Mouse (Mus musculus) hindbrain, postnatal 0 days (tissue): ENCODE measurements around the gene Tlcd1. TPM values are rescaled to one million over a fixed set of nuclear protein-coding genes. Genes with fewer than 3 reads are reported as not detected.

ENCODE experiments used
- ATAC-seq: fragments of 200-750 bp; cut with Nextera tagmentation; 2 replicates; pipeline ENCODE4 v1.8.0; 2017; ENCODE audit warnings: mild to moderate bottlenecking, moderate TSS enrichment, moderate library complexity
- DNase-seq: peaks from one replicate; pipeline ENCODE4 v3.0.0-alpha.2; 2015; ENCODE audit warnings: low spot score
- H3K27ac ChIP-seq: fragments of 300-500 bp; sonication (generic); 2 replicates; pipeline ENCODE4 v1.5.1; 2014; ENCODE audit warnings: mild to moderate bottlenecking
- H3K27me3 ChIP-seq: fragments of 300-500 bp; sonication (generic); 2 replicates; pipeline ENCODE4 v1.6.1; 2014; ENCODE audit warnings: low read length, mixed read lengths; ENCODE audit not compliant: insufficient read depth
- H3K36me3 ChIP-seq: fragments of 300-500 bp; sonication (generic); 2 replicates; pipeline ENCODE4 v1.6.1; 2014; ENCODE audit warnings: low read length, mixed read lengths; ENCODE audit not compliant: insufficient read depth
- H3K4me1 ChIP-seq: fragments of 300-500 bp; sonication (generic); 2 replicates; pipeline ENCODE4 v1.6.1; 2014; ENCODE audit warnings: antibody characterized with exemption, low read length, mixed read lengths; ENCODE audit not compliant: insufficient read depth
- H3K4me2 ChIP-seq: fragments of 300-500 bp; sonication (generic); 2 replicates; pipeline ENCODE4 v1.6.1; 2014; ENCODE audit warnings: low read depth, mild to moderate bottlenecking, low read length, moderate library complexity, mixed read lengths
- H3K4me3 ChIP-seq: fragments of 300-500 bp; sonication (generic); 2 replicates; pipeline ENCODE4 v1.5.1; 2014; ENCODE audit warnings: low read length
- H3K9ac ChIP-seq: fragments of 300-500 bp; sonication (generic); replicated peaks from 2 replicates; pipeline ENCODE4 v1.6.1; 2014; ENCODE audit warnings: mild to moderate bottlenecking, low read length, moderate library complexity, mixed read lengths
- H3K9me3 ChIP-seq: fragments of 300-500 bp; sonication (generic); 2 replicates; pipeline ENCODE4 v1.6.1; 2016; ENCODE audit warnings: low read length, mixed read lengths
- CTCF ChIP-seq: IDR thresholded peaks from 2 replicates; pipeline ENCODE4 v1.5.1; 2016; ENCODE audit warnings: antibody characterized with exemption, control low read depth, low read depth
- WGBS: fragments of 180-500 bp; shearing (Covaris S2); extraction: QIAGEN DNeasy Blood & Tissue Kit; methylation state at CpG from one replicate; pipeline ENCODE4 v1.1.7; 2014; 5-methylcytosine and 5-hydroxymethylcytosine counted together
- polyA plus RNA-seq: library from polyadenylated mRNA; unstranded; fragments of >200 nt; fragmentation: Nextera tagmentation; extraction: Ambion mirVana; gene quantifications from 2 replicates; pipeline ENCODE4 v1.2.1, GENCODE M21; 2015
- total RNA-seq: library from RNA; depleted of rRNA; stranded (reverse); fragments of >200 nt; gene quantifications from 2 replicates; pipeline ENCODE4 v1.2.3, GENCODE M21; 2014

The Tlcd1 gene
- total and polyA plus RNA-seq, 2 experiments from 2014 or later = 36.8 to 46.1 TPM

GRCm38 (mm10) chr11:78175771-78176401 is 625 bp upstream of the Tlcd1 start:
- Histone ChIP-seq H3K27ac (peak overlapping the region; percentile 91; the same call in 1 of the 2 replicates), H3K4me1 (peaks cover 9% of the 10 kb centered on the region; the same call in 1 of the 2 replicates)
- no peak for DNase-seq

DNA sequence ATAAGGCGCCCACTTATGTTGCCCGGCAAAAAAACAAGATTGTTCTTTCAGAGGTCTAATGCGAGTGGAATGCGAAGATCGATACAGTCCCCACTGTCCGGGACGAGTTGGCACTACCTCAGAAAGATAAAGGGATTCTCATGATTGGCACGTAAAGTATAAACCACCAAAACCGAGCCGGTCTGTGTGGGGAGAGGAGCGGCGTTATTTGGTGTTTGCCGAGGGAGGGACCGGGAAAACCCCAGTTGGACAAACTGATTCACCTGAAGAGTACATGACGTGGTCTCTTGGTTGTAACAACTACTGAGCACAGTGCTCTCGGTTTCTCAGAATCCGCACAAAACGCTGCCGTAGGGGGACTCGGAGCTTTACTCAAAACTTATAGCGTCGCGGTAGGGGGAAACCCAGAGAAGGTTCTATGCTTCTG is 407 bp downstream of the Tlcd1 start:
- WGBS = 1% methylated on average over 23 of the region's 23 CpGs
- H3K27ac ChIP-seq = peak overlapping the region; percentile 91; the same call in 1 of the 2 replicates
- peak overlapping the region; percentile 59 for H3K4me2 ChIP-seq
- TF ChIP-seq CTCF = no peak
- ATAC-seq = no peak
- H3K27me3 ChIP-seq = no peaks in the 10 kb centered on the region
- no peak for DNase-seq
- H3K4me3 ChIP-seq = peak overlapping the region; percentile 55
- H3K9ac ChIP-seq = peak overlapping the region; percentile 46; the same call in 1 of the 2 replicates
- H3K9me3 ChIP-seq = no peaks in the 10 kb centered on the region
- peaks cover 14% of the 10 kb centered on the region for H3K4me1 ChIP-seq
- peaks cover 22% of the 10 kb centered on the region for H3K36me3 ChIP-seq

More at GRCm38 (mm10) chr11:78175771-78176401, 625 bp upstream of the Tlcd1 start:
- 4% methylated on average over 9 of the region's 10 CpGs for WGBS
- H3K27me3 ChIP-seq = no peaks in the 10 kb centered on the region
- peak overlapping the region; percentile 46; the same call in 1 of the 2 replicates for H3K9ac ChIP-seq
- H3K36me3 ChIP-seq = peaks cover 15% of the 10 kb centered on the region
- peak overlapping the region; percentile 55 for H3K4me3 ChIP-seq
- peak; percentile 20; the same call in 1 of the 2 replicates for TF ChIP-seq CTCF
- no peak for ATAC-seq
- peak overlapping the region; percentile 59 for H3K4me2 ChIP-seq
- H3K9me3 ChIP-seq = no peaks in the 10 kb centered on the region

DNA sequence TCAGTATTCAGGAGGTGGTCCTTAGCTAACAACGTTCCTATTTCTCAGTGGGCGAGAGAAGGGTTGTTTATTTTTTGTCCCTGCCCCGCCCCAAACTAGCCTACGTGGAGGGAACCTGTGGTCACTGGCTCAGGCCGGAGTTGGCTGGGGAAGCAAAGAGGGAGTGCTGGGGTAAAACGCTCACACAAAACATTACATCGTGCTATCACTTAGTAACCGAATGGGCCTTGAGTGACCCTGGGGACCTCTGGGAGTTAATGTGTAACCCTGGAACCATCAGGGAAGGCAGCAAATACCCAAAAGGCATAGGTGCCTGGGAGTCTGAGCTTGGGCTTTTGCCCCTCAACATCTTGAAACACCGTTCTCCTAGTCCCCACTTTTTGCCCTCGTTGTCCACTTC is 926 bp downstream of the Tlcd1 start:
- Histone ChIP-seq H3K9ac (0 out of 2 replicates have a peak overlapping the region, but pooled peaks have one; percentile 9), H3K36me3 (peaks cover 22% of the 10 kb centered on the region), H3K4me1 (peaks cover 17% of the 10 kb centered on the region), H3K27me3 (no peaks in the 10 kb centered on the region), H3K4me2 (peak overlapping the region; percentile 59), H3K9me3 (no peaks in the 10 kb centered on the region), H3K4me3 (peak overlapping the region; percentile 55), H3K27ac (peak overlapping the region; percentile 91)
- TF ChIP-seq CTCF = no peak
- WGBS = 2% methylated on average over 10 of the region's 10 CpGs
- ATAC-seq = no peak
- no peak for DNase-seq

DNA sequence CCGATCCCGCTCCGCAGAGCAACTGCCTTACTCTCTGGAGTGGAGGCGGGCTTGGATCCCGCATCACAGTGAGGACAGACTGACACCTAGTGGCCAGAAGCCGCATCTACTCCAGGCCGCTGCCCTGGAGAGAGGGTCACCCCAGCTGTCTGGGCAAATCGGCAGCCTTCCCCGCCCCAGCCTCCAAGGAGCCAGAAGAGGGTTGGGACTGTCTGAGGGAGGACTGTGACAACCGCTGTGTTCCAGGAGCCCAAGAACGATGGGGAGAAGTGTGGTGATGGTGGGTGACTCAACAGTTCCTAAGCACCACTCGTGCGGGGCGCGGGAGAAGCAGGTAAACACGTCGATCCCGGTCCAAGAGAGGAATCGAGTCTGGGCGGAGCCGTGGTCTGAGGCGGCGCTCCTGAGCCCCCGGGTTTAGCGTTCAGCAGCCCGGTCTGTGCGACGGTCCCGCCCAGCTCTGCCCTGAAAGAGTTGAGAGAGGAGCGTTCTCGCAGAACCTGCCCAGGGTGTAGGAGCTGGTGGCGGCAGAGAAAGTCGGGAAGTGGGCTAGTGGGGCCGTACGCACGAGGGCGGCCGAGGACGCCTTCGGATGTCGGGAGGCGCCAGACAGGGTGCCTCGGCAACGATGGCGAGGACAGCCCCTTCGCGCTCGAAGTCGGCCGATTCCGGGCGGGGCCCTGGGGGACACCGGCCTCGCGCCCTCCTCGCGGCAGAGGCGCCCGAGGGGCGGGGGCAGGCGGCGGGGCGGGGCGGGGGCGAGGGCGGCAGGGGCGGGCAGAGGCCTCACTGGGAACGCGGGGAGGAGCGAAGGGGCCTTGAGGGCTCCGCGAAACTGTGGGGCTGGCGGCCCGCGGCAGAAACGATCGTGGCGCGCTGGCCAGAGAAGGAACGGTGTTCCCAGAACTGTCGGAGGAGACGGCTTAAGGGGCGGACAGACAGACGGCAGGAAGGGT is 1.7 kb downstream of the Tlcd1 start:
- H3K9ac ChIP-seq = peak overlapping the region; percentile 67
- peak overlapping the region; percentile 91 for H3K27ac ChIP-seq
- H3K4me2 ChIP-seq = peak overlapping the region; percentile 59
- H3K36me3 ChIP-seq = peaks cover 22% of the 10 kb centered on the region
- peak; percentile 99 for TF ChIP-seq CTCF
- DNase-seq (peak; percentile 97), ATAC-seq (peak; percentile 84)
- H3K9me3 ChIP-seq = no peaks in the 10 kb centered on the region
- H3K4me3 ChIP-seq = peak overlapping the region; percentile 55
- H3K4me1 ChIP-seq = peaks cover 17% of the 10 kb centered on the region
- no peaks in the 10 kb centered on the region for H3K27me3 ChIP-seq
- 3% methylated on average over 59 of the region's 84 CpGs for WGBS

DNA sequence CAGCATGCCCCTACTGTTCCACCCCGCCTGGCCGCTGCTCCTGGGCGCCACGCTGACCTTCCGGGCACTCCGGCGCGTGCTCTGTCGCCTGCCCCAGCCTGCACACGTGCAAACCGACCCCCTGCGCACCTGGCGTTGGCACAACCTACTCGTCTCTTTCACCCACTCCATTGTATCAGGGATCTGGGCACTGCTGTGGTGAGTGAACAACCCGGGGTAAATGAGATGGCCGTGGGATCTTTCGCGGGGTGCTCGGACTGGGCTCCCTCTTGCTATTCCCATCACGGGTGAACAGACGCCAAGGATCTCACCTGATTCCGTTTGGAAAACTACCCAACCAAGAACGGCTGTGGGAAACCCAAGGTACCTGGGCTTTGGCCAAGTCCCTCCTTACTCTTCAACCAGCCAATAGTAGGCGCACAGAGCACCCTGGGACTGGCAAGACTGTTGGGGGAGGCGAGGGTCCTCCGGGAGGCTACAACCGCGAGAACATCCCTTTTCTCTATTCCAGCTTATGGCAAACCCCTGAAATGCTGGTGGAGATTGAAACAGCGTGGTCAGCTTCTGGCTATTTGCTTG is 2.4 kb downstream of the Tlcd1 start:
- ATAC-seq (peak; percentile 36), DNase-seq (peak; percentile 89)
- Histone ChIP-seq H3K4me3 (peak overlapping the region; percentile 55), H3K9me3 (no peaks in the 10 kb centered on the region), H3K36me3 (peaks cover 22% of the 10 kb centered on the region), H3K27ac (peak overlapping the region; percentile 91), H3K27me3 (no peaks in the 10 kb centered on the region), H3K4me2 (peak overlapping the region; percentile 59), H3K4me1 (peaks cover 17% of the 10 kb centered on the region), H3K9ac (peak overlapping the region; percentile 67)
- 3% methylated on average over 29 of the region's 29 CpGs for WGBS
- TF ChIP-seq CTCF = peak; percentile 26; the same call in 1 of the 2 replicates

DNA sequence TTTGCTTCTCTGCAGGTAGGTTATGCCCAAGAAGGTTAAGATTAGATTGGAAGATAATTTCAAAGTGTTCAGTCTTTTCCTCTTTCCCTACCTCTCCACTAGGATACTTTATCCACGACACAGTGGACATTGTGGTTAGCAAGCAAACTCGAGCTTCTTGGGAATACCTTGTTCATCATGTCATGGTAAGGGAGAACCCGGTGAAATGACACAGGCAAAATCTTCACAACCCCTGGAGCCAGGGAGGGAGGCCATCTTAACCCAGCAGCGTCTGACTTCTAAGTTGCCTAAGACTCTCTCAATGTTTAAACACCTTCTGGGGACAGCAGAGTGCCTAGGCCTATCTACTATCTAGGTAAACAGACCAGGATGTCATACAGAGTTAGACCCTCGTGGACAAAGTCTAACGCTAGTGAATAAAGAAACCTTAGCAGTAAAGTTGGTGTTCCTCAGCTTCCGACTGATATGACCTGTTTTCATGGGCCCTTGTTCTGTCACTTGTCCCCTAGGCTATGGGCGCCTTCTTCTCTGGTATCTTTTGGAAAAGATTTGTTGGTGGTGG is 3.0 kb downstream of the Tlcd1 start:
- DNase-seq (no peak), ATAC-seq (no peak)
- peak overlapping the region; percentile 55 for H3K4me3 ChIP-seq
- TF ChIP-seq CTCF = no peak
- peak overlapping the region; percentile 91; the same call in 1 of the 2 replicates for H3K27ac ChIP-seq
- WGBS = 29% methylated on average over 8 of the region's 8 CpGs
- H3K9me3 ChIP-seq = no peaks in the 10 kb centered on the region
- peaks cover 22% of the 10 kb centered on the region for H3K36me3 ChIP-seq
- H3K27me3 ChIP-seq = no peaks in the 10 kb centered on the region
- H3K4me2 ChIP-seq = peak overlapping the region; percentile 59
- H3K4me1 ChIP-seq = peaks cover 17% of the 10 kb centered on the region
- no peak overlapping the region; the same call in 1 of the 2 replicates for H3K9ac ChIP-seq
